Mouse (Mus musculus) midbrain, postnatal 0 days (tissue): ENCODE results near the gene Dpp7. TPM values are rescaled to one million over a fixed set of nuclear protein-coding genes. Genes with fewer than 3 reads are reported as not detected.

Experiments used
- ATAC-seq: fragments of 200-750 bp; cut with Nextera tagmentation; 2 replicates; pipeline ENCODE4 v1.8.0; 2017; ENCODE audit warnings: moderate number of reproducible peaks, mild to moderate bottlenecking, moderate TSS enrichment, moderate library complexity; ENCODE audit not compliant: low FRiP score
- DNase-seq: peaks from one replicate; pipeline ENCODE4 v3.0.0-alpha.2; 2015; ENCODE audit warnings: low spot score
- H3K27ac ChIP-seq: fragments of 300-500 bp; sonication (generic); 2 replicates; pipeline ENCODE4 v1.5.1; 2014; ENCODE audit warnings: low read depth, mild to moderate bottlenecking, low read length, mixed read lengths
- H3K27me3 ChIP-seq: fragments of 300-500 bp; sonication (generic); 2 replicates; pipeline ENCODE4 v1.6.1; 2014; ENCODE audit warnings: low read length, control low read depth, mixed read lengths; ENCODE audit not compliant: insufficient read depth
- H3K36me3 ChIP-seq: fragments of 300-500 bp; sonication (generic); 2 replicates; pipeline ENCODE4 v1.6.1; 2014; ENCODE audit warnings: low read length, control low read depth, mixed read lengths; ENCODE audit not compliant: insufficient read depth
- H3K4me1 ChIP-seq: fragments of 300-500 bp; sonication (generic); 2 replicates; pipeline ENCODE4 v1.6.1; 2014; ENCODE audit warnings: mild to moderate bottlenecking, control low read depth, antibody characterized with exemption, low read length, mixed read lengths; ENCODE audit not compliant: insufficient read depth
- H3K4me2 ChIP-seq: fragments of 300-500 bp; sonication (generic); 2 replicates; pipeline ENCODE4 v1.6.1; 2014; ENCODE audit warnings: low read depth, mild to moderate bottlenecking, low read length, mixed read lengths; ENCODE audit not compliant: poor library complexity, severe bottlenecking
- H3K4me3 ChIP-seq: fragments of 300-500 bp; sonication (generic); 2 replicates; pipeline ENCODE4 v1.5.1; 2014; ENCODE audit warnings: low read depth, mild to moderate bottlenecking, low read length, moderate library complexity
- H3K9ac ChIP-seq: fragments of 300-500 bp; sonication (generic); replicated peaks from 2 replicates; pipeline ENCODE4 v1.6.1; 2014; ENCODE audit warnings: mild to moderate bottlenecking, low read length, moderate library complexity, mixed read lengths; ENCODE audit not compliant: poor library complexity, severe bottlenecking
- H3K9me3 ChIP-seq: fragments of 300-500 bp; sonication (generic); 2 replicates; pipeline ENCODE4 v1.6.1; 2016; ENCODE audit warnings: low read length, control low read depth
- CTCF ChIP-seq: IDR thresholded peaks from 2 replicates; pipeline ENCODE4 v1.5.1; 2016; ENCODE audit warnings: antibody characterized with exemption, mild to moderate bottlenecking
- WGBS: fragments of 180-500 bp; shearing (Covaris S2); extraction: QIAGEN DNeasy Blood & Tissue Kit; methylation state at CpG from one replicate; pipeline ENCODE4 v1.1.7; 2014; 5-methylcytosine and 5-hydroxymethylcytosine counted together
- polyA plus RNA-seq: library from polyadenylated mRNA; unstranded; fragments of >200 nt; fragmentation: Nextera tagmentation; extraction: Ambion mirVana; gene quantifications from 2 replicates; pipeline ENCODE4 v1.2.1, GENCODE M21; 2015
- total RNA-seq: library from RNA; depleted of rRNA; stranded (reverse); fragments of >200 nt; gene quantifications from 2 replicates; pipeline ENCODE4 v1.2.3, GENCODE M21; 2014

Dpp7 gene
- total and polyA plus RNA-seq, 2 experiments from 2014 or later: 14.9 to 22.7 TPM

DNA sequence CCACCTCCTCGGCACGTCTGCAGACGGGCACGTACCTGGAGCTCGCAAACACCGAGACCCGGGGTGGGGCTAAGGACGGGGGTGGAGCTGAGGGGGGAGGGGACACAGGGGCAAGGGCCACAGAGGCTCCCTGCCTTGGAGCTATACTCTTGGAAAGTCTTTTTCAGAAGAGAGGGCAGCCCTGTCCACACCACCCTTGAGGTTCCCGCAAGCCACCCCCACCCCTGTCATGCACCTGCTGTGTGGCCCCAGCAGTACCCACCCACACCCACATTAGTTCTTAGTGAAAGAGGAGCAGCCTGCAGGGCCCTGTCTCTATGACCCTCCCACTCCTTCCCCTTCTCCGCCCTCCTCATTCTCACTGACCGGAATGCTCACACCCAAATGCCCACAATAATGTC is 44.7 kb downstream of the Dpp7 start:
- ATAC-seq: no peak
- no peaks in the 10 kb centered on the region for H3K4me1 ChIP-seq
- no peak for TF ChIP-seq CTCF
- WGBS: 16% methylated on average over 11 of the region's 11 CpGs
- H3K4me2 ChIP-seq: no peak overlapping the region
- no peaks in the 10 kb centered on the region for H3K9me3 ChIP-seq
- H3K27ac ChIP-seq: no peak overlapping the region
- H3K36me3 ChIP-seq: peaks cover 53% of the 10 kb centered on the region
- no peak for DNase-seq
- no peak overlapping the region for H3K4me3 ChIP-seq
- peaks cover 38% of the 10 kb centered on the region for H3K27me3 ChIP-seq
- H3K9ac ChIP-seq: no peak overlapping the region

DNA sequence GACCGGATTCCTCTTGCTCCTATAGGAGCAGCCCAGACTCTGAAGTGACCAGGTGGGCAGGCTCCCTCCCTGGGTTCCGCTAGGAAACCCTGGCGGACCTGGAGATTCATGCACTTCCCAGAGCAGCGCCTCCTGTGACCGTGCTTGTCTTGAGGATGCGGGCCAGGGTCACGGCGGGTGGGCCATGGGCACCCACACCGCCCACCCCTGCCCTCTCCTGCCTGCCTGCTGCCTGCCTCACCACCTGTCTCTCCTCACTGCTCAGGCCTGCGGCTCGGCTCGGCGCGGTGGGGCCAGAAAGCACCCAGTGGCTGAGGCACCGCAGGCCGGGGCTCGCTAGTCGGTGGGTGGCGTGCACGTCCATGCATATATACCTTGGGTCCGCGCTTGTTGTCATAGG is 45.2 kb downstream of the Dpp7 start:
- 14% methylated on average over 22 of the region's 22 CpGs for WGBS
- Histone ChIP-seq H3K27ac (no peak overlapping the region), H3K9ac (no peak overlapping the region), H3K4me1 (no peaks in the 10 kb centered on the region), H3K36me3 (peaks cover 52% of the 10 kb centered on the region), H3K4me2 (no peak overlapping the region), H3K27me3 (peaks cover 38% of the 10 kb centered on the region), H3K9me3 (no peaks in the 10 kb centered on the region), H3K4me3 (no peak overlapping the region)
- DNase-seq: no peak
- TF ChIP-seq CTCF: no peak
- ATAC-seq: no peak

DNA sequence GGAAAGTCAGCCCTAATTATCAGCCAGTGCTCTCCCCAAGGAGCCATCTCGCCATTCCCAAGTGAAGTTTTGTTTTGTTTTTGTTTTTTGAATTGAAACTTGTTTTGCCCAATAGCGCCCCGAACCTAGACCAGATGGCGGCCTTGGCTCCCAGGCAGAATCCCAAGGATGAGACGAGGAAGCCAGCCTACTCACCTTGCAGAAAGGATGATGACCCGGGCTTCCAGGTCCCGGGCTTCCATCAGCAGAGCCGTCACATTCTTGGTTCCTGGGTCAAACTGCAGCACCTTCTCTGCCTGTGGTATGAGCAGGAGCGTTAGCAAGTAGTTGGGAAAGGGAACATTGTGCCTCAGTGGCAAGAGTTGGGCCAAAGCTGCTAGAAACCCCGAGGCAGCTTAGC is 46.0 kb downstream of the Dpp7 start:
- Histone ChIP-seq H3K27me3 (peaks cover 38% of the 10 kb centered on the region), H3K4me3 (no peak overlapping the region), H3K9me3 (no peaks in the 10 kb centered on the region), H3K36me3 (peaks cover 50% of the 10 kb centered on the region), H3K27ac (no peak overlapping the region), H3K4me2 (no peak overlapping the region), H3K9ac (no peak overlapping the region), H3K4me1 (no peaks in the 10 kb centered on the region)
- no peak for TF ChIP-seq CTCF
- DNase-seq: no peak
- 64% methylated on average over 10 of the region's 10 CpGs for WGBS
- ATAC-seq: no peak

DNA sequence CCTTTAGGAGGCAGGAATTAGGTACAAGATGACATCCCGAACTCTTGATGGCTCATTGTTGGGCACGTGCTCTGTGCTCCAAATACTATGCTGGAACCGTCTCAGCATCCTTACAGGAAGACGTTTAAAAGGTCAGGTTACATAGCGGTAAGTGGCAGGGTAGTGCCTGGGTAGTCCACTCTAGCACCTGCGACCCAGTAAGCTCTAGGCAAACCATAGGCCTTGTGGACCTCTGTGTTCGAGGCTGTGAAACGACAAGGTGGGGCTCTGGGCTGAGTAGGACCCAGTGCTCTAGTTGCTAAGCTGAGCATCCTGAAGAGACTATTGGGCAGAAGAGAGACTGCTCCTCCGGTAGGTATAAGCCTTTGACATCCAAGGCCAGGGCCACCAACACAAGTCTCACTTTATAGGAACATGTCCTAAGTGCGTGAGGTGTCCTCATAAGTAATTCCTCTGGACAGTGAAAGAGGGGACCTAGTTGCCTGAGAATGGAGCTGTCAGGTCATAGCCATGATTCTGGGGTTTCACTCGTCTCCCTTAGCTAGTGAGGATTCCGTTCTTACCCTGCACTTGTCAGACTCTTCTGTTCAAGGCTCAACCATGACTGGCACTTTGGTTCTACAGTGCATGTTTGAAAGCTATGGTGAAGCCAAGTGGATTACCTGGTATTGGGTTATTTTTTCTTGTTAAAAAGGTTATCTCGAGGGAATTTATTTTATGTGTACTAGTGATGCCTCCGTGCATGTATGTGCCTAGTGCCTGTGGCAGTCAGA is 50.4 kb downstream of the Dpp7 start:
- H3K27ac ChIP-seq: no peak overlapping the region
- H3K4me3 ChIP-seq: peak overlapping the region; percentile 29; the same call in 1 of the 2 replicates
- H3K9me3 ChIP-seq: no peaks in the 10 kb centered on the region
- WGBS: 55% methylated on average over 14 of the region's 14 CpGs
- ATAC-seq (no peak), DNase-seq (no peak)
- peak overlapping the region; percentile 52 for H3K9ac ChIP-seq
- H3K27me3 ChIP-seq: peaks cover 8% of the 10 kb centered on the region; the same call in 1 of the 2 replicates
- peak overlapping the region; percentile 51 for H3K4me2 ChIP-seq
- no peaks in the 10 kb centered on the region for H3K4me1 ChIP-seq
- TF ChIP-seq CTCF: no peak
- H3K36me3 ChIP-seq: peaks cover 40% of the 10 kb centered on the region

DNA sequence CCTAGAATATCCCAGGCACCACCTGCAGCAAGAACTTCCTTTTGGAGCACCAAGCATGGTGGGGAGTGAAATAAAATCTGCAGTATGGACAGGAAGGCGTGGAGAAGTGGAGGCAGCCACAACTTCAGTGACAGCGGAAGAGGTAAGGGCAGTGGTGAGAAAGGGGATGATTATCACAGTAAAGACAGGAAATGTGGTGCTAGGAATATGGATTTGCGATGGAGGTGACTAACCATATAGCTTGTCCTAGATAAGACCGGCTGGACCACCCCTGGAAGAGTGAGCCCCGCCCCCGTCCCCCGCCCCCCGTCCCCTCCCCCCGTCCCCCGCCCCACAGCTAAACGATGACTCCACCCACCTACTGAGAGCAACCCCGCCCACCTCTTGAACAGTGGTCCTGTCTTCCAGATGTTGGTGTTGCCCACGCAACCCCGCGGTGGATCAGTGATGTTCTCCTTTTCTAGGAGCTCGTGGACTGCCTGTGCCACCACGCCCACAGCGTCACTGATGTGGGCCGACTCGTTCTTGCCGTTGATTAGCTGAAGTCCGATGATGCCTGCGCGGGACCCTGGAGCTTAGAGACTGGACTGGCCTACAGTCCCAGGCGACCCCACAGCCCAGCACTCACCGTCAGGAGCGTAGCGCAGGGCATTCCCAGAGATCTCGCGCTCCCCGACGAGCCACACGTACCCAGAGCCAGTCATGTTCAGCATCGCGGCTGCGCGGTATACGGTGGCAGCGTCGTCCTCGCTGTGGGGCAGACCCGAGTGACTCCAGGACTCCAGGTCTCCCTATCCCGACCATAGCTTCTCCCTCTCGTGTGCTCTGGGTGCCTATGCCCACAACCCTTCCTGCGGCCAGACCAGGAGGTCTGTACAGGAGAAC is 51.3 kb downstream of the Dpp7 start:
- H3K4me3 ChIP-seq: peak overlapping the region; percentile 29
- H3K9me3 ChIP-seq: no peaks in the 10 kb centered on the region
- DNase-seq (peak; percentile 61), ATAC-seq (peak; percentile 79)
- peaks cover 35% of the 10 kb centered on the region for H3K36me3 ChIP-seq
- H3K4me1 ChIP-seq: no peaks in the 10 kb centered on the region
- 4% methylated on average over 41 of the region's 45 CpGs for WGBS
- peaks cover 8% of the 10 kb centered on the region; the same call in 1 of the 2 replicates for H3K27me3 ChIP-seq
- TF ChIP-seq CTCF: no peak
- peak overlapping the region; percentile 51 for H3K4me2 ChIP-seq
- H3K27ac ChIP-seq: no peak overlapping the region; the same call in 1 of the 2 replicates
- H3K9ac ChIP-seq: peak overlapping the region; percentile 52
